Mouse (Mus musculus) spleen, embryonic (tissue): ENCODE results near the gene Prkg1.

Experiments used
- CTCF ChIA-PET: fragments of 350-600 bp; sonication (Branson Sonifier 250); formaldehyde crosslinking; loops from one replicate; lab custom pipeline; 2022; lab: Charles Lee

Prkg1 gene

GRCm38 (mm10) chr19:30890377-30890776 lies 874.5 kb downstream of the Prkg1 start:
- CTCF ChIA-PET, result no interaction called here

GRCm38 (mm10) chr19:30889851-30890250 lies 875.0 kb downstream of the Prkg1 start:
- CTCF ChIA-PET, result no interaction called here

GRCm38 (mm10) chr19:30861441-30861840 lies 903.4 kb downstream of the Prkg1 start:
- CTCF ChIA-PET, result no interaction called here

- CTCF ChIA-PET, result no interaction called here
These were observed 913.8 kb downstream of the Prkg1 start for GRCm38 (mm10) chr19:30851023-30851422.

- CTCF ChIA-PET, result no interaction called here
These were observed 919.9 kb downstream of the Prkg1 start for GRCm38 (mm10) chr19:30844916-30845315.

- CTCF ChIA-PET, result interaction anchor here (0.7 to 1.1 kb wide), 2 partner anchors 17 to 113 kb away, joined by 3 to 4 read pairs; no protein-coding TSS in a partner anchor
These were observed 921.2 kb downstream of the Prkg1 start for GRCm38 (mm10) chr19:30843637-30844036.

DNA sequence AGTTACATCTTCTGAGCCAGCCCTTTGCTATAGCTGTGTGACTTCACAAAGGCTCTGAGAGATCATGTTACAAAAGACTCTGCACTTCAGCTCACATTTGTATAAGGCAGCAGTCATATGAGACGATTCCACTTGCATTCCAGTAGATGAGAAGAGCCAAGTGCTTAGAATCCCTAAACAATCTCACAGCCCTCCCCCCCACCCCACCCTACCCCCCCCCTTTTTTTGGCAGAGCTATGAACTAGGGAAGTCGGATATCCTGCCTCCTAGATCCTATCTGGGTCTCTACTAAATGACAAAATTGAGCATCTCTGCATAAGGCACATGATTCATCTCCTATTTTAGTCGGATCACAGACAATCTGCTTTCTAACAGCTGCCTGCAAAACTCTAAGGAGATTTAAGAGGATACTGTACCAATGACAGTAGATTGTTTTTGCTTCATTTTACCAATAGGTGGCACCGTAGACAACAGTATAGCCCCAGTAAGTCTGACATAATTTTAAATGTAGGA lies 921.7 kb downstream of the Prkg1 start:
- CTCF ChIA-PET, result interaction anchor here (0.7 to 1.1 kb wide), 3 partner anchors 18 to 419 kb away, joined by 3 to 4 read pairs (median 3); no protein-coding TSS in a partner anchor

DNA sequence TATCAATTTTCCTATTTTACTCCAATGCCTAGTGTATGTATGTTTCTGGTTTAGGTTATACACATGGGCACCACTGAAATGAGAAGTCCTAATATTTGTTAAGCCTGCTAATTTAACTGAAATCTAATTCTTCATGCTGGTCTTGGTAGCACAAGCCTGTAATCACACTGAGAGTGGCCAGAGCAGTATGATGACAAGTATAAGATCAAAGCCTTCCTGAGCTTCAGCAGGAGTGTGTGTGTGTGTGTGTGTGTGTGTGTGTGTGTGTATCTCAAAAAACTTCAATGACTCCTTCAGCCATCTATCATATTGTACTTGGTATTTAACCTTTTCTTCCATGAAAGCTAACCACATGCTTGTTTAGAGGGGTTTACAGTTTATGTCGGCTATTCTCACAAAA lies 922.2 kb downstream of the Prkg1 start:
- CTCF ChIA-PET, result interaction anchor here (0.7 kb wide), 1 partner anchor 419 kb away, joined by 3 read pairs; no protein-coding TSS in a partner anchor

DNA sequence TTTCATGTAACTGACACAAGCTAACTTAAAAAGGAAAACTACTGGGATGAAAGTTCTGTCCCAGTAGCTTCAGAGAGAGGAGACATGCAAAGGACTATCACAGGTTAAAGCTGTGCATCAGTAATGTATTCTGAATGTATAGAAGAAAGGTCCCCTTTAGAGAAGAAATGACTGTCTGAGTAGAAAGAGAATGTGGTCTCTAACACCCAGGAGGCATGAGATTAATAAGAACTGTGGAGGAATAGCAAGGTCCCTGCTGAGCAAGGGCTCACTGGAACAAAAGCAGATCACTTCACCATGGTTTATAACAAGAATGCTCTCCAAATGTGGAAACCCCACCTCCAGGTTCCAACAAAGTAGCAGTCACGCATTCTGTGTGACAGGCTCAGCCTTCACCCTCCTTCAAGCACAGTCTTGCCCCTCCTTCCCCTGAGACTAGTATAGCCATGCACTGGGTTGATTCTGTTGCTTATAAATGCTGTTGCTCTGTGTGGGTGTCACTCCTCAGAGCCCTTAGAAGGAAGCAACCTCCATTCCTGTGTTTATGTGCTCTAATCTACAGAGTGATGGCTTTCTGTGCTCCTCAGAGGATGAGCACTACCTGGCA lies 931.7 kb downstream of the Prkg1 start:
- CTCF ChIA-PET, result no interaction called here

GRCm38 (mm10) chr19:30829231-30829775 lies 935.5 kb downstream of the Prkg1 start:
- CTCF ChIA-PET, result interaction anchor here (0.6 kb wide), 1 partner anchor 930 kb away, joined by 3 read pairs; no protein-coding TSS in a partner anchor

GRCm38 (mm10) chr19:30827820-30828219 lies 937.0 kb downstream of the Prkg1 start:
- CTCF ChIA-PET, result no interaction called here

GRCm38 (mm10) chr19:30826106-30826505 lies 938.7 kb downstream of the Prkg1 start:
- CTCF ChIA-PET, result interaction anchor here (0.5 kb wide), 1 partner anchor 783 kb away, joined by 3 read pairs; no protein-coding TSS in a partner anchor

DNA sequence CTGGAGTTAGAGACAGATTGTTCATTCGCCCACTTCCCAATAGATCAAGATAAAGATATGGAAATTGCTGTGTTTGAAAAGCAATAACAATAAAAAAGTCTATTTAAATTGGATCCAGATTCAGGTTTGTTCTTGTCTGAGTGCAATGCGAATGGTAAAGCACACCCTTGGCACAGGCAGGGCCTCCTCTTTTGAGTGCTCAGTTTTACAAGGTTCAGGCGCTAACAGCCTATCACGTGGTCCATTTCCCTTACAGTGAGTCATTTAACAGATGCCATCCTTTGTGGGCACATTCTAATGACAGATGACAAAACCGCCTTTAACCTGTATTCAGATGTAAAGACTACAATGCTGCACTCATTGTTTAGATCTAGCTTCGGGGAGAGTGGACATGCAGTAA lies 949.2 kb downstream of the Prkg1 start:
- CTCF ChIA-PET, result no interaction called here

GRCm38 (mm10) chr19:30806265-30806664 lies 958.6 kb downstream of the Prkg1 start:
- CTCF ChIA-PET, result no interaction called here

DNA sequence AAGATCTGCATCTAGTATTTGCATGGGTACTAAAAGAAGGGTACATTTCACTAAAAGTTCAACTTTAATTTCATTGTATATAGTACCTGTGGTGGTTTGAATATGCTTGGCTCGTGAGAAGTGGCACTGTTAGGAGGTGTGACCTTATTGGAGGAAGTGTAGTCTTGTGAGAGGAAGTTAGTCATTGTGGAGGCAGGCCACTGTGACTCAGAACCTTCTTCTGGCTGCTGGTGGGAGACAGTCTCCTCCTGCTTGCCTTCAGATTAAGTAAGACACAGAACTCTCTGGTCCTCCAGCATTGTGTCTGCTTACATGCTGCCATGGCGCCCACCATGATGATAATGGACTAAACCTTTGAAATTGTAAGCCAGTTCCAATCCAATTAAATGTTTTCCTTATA lies 984.0 kb downstream of the Prkg1 start:
- CTCF ChIA-PET, result no interaction called here

DNA sequence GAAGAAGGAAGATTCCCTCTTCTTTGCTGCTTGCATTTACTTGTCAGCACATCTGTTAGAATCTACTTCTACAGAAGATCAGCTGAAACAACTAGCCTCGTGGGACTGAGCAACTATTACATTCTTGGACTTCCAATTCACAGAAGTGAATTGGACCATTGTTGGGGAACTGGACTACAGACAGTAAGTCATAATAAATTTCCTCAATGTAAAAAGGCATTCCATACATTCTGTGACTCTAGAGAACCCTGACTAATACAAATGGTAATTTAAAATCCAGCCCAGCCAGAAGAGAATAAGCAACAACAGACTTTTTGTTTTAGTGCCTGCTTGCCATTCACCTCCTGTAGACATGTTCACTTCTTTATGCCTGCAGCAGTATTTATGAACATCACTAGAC lies 996.5 kb downstream of the Prkg1 start:
- CTCF ChIA-PET, result no interaction called here

GRCm38 (mm10) chr19:30744426-30744825 lies 1020.4 kb downstream of the Prkg1 start:
- CTCF ChIA-PET, result no interaction called here

- CTCF ChIA-PET, result no interaction called here
These were observed 1065.7 kb downstream of the Prkg1 start for GRCm38 (mm10) chr19:30699130-30699529.

DNA sequence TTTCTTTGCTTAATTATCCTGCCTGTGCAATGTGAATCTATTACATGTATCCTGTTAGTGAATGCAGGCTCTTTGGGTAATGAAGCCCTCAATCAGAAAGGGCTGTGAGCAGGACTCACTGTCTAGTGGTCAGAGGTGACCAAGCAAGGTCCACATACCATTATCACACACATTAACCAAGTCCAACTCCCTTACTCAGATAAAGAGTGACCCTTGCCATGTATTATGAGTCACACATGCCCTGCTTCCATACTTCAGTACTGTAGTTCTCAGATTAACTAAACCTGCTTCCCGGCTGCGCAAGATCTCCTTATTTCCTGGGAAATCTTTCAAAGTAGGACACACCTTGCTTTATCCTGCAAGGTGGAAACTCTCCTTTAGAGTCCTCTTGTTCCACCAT lies 1073.6 kb downstream of the Prkg1 start:
- CTCF ChIA-PET, result no interaction called here

DNA sequence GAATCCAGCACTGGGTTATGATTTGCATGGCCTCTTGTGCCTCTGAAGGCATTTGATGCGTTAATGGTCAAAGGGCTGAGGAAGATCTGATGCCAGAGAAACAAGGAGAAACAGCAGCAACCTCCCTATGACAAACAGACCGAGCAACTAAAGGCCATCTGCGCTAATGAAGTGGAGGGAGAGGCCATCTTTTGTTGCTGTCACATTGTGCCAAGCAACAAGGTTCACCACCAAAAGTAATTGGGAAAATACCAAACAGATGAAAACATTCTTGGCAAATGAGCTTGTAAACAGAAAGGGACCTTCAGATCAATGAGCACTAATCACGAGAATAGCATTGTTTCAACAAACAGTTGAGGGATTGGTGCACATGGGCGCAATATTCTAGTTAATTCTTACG lies 1074.1 kb downstream of the Prkg1 start:
- CTCF ChIA-PET, result no interaction called here

- CTCF ChIA-PET, result no interaction called here
These were observed 1076.9 kb downstream of the Prkg1 start for GRCm38 (mm10) chr19:30687942-30688341.

DNA sequence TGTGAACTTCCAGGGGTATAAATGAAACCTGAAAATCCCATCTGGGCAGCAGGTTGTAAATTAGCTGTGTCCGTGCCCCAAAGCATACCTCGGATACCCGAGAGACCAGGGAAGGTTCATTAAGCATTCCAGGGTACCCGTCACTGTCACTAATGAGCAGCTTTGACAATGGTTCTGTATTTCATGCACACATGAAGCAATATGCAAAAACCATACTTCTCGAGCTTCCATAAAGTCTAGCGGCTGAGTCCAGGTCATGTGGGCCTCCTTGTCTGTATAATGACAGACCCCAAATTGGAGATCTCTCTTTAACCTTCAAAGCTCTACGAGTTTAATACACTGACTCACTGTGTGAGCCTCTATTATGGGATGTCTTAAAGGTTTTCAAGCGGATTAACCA lies 1088.5 kb downstream of the Prkg1 start:
- CTCF ChIA-PET, result no interaction called here

DNA sequence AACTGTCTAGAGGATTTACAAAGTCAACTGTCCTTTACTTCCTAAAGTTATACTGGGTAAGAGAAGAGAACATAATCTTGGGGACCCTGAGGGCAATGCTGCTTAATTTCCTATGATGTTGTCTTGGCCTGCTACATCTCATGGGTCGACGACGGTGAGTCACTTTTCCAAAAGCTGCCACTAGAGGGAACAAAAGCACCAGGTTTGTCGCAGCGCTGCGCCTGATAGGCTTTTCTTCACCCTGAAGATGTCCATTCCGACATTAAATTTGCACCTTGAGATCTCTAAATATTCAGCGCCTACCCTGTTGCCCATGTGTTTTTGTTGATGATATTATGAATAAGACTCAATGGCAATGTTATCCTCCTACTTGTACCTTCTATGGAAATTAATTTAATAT lies 1100.6 kb downstream of the Prkg1 start:
- CTCF ChIA-PET, result no interaction called here
